Mouse (Mus musculus) urinary bladder, postnatal 25 days (tissue): ENCODE results near the gene Nthl1.
A peak's percentile ranks its signal among the peaks of the same experiment; 100 is the strongest.

ENCODE experiments used
- DNase-seq: peaks from one replicate; pipeline ENCODE4 v3.0.0; 2022; ENCODE audit warnings: low spot score

Gene Nthl1

DNA sequence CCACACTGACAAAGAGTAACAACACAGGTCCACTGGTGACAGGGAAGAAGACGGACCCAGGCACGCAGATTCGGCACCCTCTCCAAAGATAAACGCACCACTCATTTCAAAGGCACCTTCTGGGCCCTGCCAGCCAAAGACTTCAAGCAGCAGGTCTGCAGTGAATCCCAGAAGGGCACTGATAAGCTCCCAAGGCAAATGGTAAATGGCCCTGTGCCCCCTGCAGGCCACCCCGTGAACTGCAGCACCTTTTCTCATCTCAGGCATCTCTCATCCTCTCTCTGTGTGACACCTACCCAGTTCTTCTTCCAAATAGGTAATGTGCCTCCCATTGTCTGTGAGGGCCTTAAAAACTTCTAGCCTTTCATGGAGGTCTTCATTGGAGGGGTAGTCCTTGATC, 3.8 kb upstream of the Nthl1 start:
- DNase-seq = peak; percentile 65

DNA sequence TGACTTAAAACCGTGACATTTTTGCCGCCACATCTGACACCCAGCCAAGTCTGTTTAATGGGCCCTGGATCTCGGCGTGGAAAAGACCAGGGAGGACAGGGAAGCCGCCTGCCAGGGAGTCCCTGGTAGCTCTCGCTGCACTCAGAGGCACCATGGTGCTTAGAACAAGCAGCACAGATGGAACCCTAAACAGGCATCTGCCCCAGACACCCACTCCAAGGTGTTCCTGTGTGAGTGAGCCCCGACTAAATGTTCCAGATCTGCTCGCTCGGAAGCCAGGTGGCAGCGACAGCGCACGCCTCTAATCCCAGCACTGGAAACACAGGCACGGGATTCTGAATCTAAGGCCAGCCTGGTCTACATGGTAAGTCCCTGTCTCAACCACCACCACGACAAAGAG, 2.4 kb upstream of the Nthl1 start:
- DNase-seq = no peak

DNA sequence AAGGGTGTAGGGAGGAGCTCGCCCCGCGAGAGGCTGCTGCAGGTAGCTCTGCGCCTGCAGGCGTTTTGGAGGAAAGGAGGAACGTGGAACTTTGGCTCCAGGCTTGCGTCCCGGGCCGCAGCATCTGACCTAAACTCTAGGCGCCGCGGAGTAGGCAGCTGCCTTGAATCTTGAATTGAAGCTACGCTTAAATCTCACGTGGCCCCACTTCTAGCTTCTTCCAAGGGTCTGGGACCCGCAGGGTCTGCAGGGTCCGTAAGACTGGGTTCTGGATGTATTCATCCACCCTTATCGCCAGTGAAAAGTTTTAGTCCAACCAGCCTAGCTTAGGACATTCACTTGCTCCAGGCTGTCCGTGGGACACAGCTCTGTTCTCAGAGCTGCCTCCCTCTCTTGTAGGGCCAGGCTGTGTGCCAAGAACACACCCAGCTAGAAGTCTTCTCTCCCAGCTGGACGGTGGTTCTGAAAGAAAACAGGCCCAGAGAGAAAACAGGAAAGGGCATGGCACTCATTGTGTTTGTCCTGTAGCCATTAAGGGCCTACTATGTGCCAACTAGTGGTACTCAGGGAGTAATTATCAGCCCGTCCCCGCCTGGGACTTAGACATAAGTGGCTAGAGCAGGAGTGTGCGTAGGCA, 451 bp downstream of the Nthl1 start:
- DNase-seq = peak; percentile 60

DNA sequence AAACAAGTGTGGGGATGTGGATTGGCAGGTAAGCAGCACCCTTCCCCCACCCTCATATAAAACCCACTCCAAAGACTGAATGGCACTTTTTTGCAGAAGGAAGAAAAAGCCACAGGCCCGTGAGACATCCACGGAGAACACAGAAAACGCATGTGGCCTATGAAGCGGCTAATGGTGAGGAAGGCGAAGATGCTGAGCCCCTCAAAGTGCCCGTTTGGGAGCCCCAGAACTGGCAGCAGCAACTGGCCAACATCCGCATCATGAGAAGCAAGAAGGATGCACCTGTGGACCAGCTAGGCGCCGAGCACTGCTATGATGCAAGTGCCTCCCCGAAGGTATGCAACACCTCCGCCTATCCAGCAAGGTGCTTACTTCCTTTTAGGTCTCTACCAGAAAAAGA, 1.4 kb downstream of the Nthl1 start:
- DNase-seq = no peak

DNA sequence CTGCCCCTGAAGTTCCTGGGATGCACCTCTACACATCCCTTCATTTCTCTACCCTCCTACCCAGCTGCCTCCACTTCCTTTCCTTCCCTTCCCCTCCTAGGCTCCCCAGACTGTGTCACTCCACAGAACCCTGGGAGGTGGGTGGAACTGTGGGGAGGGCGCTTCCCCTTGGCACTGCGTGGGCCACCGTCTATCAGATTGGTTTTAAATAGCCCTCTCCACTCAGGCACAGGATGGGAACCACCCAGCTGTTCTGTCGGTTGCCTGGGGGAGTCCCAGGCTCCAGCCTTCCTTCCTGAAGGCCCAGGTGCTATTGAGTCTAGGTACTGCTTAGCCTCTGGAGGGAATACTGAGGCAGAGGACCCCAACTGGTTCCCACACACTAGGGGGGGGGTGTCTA, 2.5 kb downstream of the Nthl1 start:
- DNase-seq = no peak

DNA sequence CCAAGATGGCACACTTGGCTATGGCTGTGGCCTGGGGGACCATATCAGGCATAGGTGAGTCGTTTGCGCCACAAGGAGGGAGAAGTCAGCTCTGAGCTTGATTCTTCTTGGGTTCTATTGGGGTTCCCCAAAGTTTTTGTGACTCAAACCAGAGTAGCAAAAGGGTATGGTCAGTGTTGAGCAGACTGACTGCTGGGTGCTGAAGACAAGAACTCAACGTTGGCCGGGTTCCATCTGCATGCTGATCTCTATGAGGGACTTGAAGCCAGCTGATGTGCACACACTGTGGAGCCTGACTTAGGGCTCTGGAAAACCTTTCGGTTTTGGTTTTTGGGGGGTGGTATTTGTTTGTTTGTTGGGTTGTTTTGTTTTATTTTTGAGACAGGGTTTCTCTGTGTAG, 3.2 kb downstream of the Nthl1 start:
- no peak for DNase-seq

DNA sequence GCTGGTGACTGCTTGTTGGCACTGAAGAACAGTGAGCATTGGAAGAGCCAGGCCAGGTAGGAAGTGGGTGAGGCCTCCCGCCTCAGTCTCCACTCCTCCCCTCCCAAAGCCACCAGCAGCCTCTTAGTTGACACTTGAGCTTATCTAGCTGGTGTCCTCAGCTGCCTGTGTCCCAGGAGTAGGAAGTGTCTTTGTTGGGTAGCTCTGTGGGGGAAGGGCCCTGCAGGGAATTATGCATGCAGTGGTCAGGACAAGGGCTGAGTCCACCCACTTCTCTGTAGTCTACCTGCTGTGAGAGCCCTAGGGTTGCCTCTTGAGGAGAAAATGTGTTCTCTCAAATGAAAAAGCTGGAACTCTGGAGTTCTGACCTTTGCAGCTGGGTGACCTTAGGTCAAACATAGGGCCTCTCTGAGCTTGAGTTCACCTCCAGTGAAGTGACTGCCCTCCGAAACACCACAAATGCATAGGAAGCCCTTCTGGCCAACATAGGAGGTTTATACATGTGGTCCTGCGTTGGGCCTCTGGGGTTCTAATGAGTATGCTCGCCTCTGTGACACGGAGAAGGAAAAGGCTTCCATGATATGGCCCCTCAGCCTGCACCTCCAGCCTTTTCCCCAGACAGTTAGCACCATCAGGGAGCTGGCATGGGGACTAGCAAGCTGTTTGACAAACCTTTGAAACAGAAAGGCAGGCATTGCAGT, 4.5 kb downstream of the Nthl1 start:
- DNase-seq = no peak

DNA sequence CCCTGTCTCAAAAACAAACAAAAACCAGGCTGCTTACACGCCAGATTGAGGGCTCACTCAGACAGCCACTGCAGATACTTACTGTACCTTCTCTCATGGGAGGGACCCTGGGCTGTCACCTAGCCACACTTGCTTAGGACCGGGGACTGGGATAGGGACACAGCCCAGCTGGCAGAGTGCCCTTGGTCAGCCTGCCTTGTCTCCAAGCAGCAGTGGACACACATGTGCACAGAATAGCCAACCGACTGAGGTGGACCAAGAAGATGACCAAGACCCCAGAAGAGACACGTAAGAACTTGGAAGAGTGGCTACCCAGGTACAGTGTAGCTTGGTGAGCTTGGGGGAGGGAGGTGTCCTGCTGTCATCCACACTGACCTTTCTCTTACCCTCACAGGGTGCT, 5.7 kb downstream of the Nthl1 start:
- no peak for DNase-seq

DNA sequence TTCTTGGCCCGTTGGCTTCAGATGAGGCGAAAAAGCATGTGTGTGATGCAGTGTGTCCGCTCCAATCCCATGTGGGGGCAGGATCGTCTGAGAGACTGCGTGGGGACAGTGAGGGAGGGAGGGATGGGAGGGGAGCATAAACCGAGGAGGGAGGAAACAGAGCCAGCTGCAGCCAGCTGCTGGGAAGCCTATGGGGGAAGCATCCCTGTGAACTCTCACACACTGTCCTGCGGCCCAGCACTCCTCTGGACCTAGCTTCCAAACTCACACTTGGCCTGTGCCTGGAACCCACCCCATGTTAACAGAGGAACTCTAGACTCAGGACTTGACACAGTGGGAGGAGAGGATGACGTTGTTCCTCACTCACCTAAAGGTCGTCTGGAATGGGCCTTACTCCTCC, 6.4 kb downstream of the Nthl1 start:
- DNase-seq = no peak

DNA sequence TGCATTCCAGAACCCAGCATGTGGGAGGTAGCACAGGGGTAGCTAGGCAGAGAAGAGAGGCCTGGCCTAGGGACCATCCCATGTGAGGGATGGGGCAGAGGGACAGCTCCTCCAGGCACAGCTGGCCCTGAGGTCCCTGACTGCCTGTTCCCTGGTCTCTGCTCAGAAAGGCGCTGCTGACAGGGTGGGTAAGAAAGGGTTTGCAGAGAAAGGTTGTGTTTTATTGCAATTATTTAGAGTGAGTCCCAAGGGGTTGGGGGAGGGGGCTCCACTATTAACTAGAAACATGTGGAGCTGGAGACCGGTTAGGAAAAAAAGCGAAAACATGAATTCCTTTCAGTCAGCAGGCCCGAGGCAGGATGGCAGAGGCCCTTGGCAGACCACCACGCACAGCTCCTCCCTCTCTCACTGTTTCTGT, 7.1 kb downstream of the Nthl1 start:
- DNase-seq = no peak

DNA sequence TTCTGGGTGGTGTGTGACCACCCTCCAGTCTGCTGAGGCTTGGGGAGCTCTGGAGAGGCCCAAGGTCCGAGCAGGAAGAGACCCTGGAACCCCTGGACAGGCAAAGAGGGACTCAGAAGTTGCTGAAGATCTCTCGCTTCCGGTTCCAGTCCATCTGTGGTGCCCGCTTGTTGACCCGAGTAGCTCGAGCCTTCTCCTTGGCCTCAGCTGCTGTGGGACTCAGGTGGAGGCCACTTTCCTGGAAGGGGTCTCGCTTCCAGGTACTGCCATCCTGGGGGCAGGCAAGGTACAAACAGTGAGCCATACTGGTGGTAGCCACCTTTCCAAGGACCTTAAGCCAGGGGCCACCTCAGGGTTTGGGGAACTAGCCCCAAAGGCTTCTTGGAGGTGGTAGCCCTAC, 7.6 kb downstream of the Nthl1 start:
- no peak for DNase-seq

DNA sequence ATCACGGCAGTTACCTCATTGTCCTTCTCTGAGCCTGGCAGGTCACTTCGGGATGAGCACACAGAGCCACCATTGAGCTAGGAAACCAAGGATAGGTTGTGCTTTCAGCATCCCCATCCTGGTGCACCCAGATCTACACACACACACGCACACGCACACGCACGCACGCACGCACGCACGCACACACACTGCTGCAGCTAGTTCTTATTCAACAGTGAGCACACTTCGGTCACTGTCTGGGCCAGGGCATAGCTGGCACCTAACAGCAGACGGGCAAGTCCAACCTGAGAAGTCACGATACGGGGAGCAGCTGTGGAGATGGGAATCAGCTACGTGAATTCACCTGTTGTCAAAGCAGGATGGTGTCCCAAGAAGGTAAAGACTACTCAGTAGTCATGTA, 8.1 kb downstream of the Nthl1 start:
- no peak for DNase-seq

DNA sequence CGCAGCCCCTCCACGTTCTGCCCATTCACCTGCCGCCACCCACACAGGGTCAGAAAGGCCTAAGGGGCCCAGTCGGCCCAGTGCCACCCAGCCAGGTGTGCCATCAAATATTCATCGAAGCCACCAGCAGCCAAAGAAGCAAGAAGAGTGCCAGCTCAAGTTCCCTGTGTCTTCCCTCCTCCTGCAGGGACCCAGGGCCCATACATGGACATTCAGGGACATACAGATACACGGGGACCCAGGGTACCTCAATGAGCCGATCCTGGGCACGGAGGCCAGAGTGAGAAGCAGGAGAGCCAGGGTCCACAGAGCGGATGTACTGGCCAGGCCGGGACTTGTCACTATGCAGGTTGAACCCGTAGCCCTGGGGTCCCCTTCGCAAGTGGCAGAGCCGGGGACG, 9.5 kb downstream of the Nthl1 start:
- no peak for DNase-seq

DNA sequence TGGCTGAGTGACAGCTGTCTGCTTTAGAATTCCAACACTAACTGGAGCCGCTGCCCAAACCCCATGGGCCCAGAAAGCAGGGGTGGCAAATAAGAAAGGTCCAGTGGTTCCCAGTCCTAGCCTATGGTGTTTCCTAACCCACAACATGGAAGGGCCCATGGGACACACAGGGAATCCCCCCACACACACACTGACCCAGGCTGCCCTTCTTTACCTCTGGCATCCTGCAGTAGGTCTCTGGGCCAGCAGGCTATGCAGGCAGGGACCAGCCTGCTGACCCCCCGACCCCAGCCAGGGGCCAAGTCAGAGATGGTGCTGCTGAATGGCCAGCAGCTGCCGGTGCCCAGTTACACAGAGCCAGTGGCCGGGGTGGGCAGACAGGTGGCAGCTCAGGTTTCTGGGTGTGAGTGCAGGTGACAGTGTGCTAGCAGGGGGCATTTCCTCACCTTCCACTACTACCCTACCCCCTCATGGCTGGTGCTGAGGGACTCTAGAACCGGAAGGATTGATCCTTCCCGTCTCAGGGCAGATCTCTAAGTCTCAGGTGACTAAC, 10.4 kb downstream of the Nthl1 start:
- DNase-seq = no peak

DNA sequence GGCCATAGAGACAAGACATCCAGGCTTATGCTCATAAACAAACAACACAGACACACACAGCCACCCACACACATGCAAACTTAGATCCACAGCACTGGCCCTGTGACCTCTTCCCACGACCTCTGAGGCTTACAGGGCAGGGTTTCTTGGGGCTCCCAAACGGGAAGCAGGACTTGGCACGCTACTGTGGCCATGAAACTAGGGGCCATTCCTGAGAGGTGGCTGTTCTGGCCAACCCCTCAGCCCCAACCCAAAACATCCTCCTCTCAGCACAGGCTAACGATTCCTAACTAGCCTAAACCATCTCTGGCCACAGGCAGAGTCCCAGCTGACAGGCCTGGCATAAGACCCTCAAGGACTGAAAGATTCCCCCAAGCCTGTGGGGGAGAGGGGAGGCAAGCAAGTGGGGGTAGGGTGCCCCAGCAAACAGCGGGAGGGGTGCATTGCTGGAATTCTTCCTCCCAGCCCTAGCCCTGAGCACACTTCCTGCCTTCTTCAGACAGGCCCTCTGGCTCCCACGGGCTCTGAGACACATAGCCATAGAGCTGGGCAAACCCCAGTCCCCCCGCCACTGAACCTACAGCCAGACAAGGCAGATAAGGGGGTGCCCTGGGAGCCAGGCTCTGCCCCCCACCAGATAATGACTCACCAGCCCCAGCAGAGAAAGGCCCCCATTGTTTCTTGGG, 11.7 kb downstream of the Nthl1 start:
- no peak for DNase-seq

DNA sequence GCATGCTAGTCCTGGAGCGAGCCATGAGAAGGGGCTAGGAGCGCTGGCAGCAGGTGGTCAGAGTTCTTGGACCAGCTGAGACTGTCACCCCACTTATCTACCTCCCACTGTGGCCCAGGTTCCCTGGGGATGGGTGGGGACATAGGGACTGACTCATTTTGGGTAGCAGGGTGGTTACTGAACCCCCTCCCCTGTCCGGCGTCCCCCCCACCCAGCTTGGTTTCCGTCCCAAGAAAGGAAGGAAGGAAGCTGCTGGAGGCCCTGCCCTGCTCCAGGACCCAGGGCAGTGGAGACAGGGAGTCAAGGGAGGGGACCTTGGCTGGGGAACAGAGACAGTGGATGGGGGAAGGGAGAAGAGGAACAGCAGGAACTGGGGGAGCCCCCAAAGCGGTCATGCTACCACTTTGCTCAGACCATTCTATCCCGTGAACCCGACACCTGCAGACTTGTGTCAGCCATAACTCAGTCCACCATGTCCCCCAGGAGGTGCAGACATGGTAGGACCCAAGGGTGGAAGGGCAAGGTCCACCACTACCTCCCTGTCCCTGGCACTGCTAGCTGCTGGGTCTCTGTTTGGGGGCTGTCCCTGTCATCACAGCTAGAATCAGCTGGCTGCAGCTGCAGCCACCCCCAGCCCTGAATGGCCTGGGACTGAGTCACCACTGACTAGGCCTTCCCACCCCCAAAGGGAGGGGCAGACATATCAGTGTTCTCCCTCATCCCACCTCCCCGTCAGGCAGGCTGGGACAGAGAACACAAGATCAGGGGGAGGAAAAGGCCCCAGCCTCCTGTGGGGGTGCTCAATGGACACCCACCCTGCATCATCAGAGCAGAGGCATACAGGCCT, 12.6 kb downstream of the Nthl1 start:
- DNase-seq = no peak

DNA sequence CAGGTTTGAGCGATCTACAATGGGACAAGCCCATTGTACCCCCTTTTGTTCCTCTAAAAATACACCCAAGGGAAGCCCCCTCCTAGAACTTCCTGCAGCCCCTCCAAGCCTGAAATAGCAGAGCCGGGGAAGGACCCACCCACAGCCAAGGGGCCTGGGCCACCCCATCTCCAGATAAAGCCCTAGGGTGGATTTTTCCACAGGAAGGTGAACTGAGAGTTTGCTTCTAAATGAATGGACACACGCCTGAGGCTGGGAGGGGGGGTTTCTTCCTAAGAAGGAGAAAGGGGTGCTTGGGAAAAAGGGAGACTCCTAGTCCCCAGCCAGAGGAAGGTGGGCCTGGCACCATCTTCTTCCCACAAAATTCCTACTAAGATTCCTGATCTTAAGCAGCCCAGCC, 13.4 kb downstream of the Nthl1 start:
- DNase-seq = no peak

DNA sequence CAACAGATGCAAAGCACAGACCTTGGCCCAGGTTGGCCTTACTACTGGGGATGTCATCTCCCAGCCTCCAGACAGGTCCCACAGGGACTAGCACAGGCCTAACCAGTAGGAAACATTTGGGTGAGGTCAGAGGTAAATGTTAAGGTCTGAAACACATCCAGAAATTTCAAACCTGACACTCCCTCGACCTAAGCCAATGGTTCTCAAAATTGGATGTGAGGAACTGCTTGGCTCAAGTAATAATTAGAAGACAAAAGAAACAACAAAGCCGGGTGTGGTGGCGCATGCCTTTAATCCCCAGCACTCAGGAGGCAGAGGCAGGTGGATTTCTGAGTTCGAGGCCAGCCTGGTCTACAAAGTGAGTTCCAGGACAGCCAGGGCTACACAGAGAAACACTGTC, 13.9 kb downstream of the Nthl1 start:
- DNase-seq = no peak

DNA sequence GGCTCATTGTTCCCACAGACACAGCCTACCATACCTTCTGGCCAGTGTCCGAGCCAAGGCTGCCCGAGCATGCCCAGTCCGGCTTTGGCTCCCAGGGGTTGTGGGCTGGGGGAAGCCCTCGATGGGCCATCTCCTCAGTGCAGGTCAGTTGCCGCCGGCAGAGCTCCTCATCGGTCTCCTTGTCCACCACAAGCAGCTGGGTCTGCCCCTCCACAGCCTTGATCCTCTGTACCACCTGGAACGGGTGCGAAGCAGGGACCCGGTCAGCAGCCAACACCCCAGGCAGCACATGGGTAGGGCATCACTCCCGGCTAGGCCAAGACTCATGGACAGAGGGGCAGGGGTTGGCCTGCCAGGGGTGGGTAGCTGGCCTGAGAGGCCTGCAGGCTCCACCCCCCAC, 15.0 kb downstream of the Nthl1 start:
- no peak for DNase-seq

DNA sequence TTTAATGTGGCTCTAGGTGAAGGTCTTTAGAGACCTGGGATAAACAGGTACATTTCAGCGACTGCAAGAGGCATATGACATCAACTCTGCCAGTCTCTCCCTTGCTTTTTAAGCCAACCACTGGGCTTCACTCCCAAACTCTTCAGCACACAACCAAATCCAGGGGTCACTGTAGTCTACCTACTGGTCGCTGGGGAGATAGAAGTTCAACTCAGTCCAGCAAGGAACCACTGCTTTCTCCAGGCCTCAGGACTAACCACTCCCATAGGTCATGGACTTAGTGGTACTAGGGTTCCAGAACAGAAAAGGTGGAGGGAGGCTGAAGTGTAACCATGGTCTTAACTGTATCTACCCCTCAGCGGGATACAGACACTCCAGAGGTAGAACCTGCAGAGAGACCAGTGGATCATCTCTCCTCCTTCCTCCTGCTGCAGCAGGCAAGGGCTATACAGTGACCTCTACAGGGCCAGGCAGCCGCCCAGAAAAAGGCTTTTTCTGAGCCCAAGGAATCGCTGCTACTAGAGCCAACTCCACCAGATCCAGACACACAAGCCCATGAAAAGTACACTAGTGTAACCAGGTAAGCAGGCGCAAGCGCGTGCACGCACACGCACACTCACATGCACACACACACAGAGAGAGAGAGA, 16.4 kb downstream of the Nthl1 start:
- no peak for DNase-seq

DNA sequence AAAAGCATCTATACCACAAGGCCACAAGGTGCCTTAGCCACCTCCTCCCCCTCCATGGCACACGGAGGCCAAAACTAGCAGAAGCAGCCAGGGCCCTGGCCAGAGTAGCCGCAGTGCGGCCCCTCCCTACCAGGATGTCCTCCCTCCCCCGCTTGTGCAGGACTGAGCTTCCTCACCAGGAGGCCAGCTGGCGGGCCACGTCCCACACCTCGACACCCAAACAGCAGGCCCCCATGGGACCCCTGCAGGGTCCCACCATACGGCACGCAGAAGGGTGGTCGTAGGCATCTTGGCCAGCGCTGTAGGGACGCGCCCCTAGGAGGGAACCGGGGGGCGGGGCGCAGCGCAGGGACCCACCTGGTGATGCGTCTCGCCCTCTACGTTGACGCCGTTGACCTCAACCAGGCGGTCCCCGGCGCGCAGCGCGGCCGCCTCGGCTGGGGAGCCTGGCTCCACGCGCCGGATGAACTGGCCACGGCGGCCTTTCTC, 17.1 kb downstream of the Nthl1 start:
- DNase-seq = peak; percentile 41
